In the genomic region with DNA sequence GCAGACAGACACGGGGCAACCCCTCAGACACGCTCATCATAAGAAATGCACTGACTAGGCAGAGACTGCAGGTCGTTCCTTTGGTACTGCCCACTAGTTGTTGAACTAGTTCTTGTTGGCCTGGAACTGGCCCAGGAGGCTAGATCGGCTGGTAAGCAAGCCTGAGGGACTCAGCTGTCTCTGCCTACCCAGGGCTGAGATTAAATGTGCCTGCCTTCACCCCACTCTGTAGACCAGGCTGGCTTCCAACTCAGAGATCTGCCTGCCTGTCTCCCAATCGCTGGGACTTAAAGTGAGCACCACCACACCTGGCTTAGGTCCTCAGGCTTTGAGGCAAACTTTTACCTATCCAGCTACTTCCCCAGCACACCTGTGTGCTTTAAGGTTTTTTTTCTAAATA, we compare ENCODE assay signal across 30 mouse cellular contexts. TPM values are rescaled to one million over a fixed set of nuclear protein-coding genes. Genes with fewer than 3 reads are reported as not detected.
"Had no signal": no experiment of that assay in that cellular context is flagged by ENCODE, and none has a peak within 500 bp of the region (broad histone marks: within the 10 kb centered on the region; RNA-seq: fewer than 3 reads in every experiment).

No protein-coding gene starts in this region.

- ATAC-seq: hindbrain, embryonic 16.5 days; inflammation-experienced regulatory T-cells, adult 6 months; intestine, embryonic 15.5 days; intestine, postnatal 0 days had no signal

- H3K4me3 ChIP-seq: heart, embryonic 10.5 days; heart, embryonic 12.5 days; hindbrain, embryonic 10.5 days; hindbrain, embryonic 12.5 days; intestine, embryonic 15.5 days; limb, embryonic 10.5 days; limb, embryonic 12.5 days; liver, embryonic 13.5 days; liver, embryonic 15.5 days had no signal

- H3K27ac ChIP-seq: heart, embryonic 10.5 days; hindbrain, embryonic 10.5 days; hindbrain, embryonic 12.5 days; hindbrain, embryonic 14.5 days; intestine, embryonic 15.5 days; limb, embryonic 10.5 days; limb, embryonic 12.5 days; liver, embryonic 13.5 days; liver, embryonic 15.5 days had no signal

- DNase-seq: gastrocnemius, postnatal 10 days; kidney, adult 18-20 months; kidney, adult 8-10 months; kidney, postnatal 10 days; kidney, postnatal 25 days; kidney, postnatal 4 days; liver; liver, embryonic 13.5 days had no signal

RNA-seq across cellular contexts. Expression of gene Gm6583, which starts 35.5 kb away (rescaled TPM):
- total RNA-seq: gastrocnemius, postnatal 10 days; gastrocnemius, postnatal 25 days; gastrocnemius, postnatal 4 days; granulocyte monocyte progenitor cell, adult 5-6 weeks; heart, adult 18-20 months; heart, adult 8-10 months; heart, postnatal 25 days; layer of hippocampus, adult 8-10 months; layer of hippocampus, postnatal 10 days; layer of hippocampus, postnatal 25 days; left cerebral cortex, postnatal 25 days had no signal
